Mouse (Mus musculus): Measurements from ENCODE around the gene 2610528J11Rik. TPM values are rescaled to one million over a fixed set of nuclear protein-coding genes. Genes with fewer than 3 reads are reported as not detected.

Gene 2610528J11Rik
- total and polyA plus RNA-seq, 3 experiments, result 0.37 TPM; not detected in 2

- H3K9ac ChIP-seq (ENCODE audit: low read depth, low read length), result no peak overlapping the region
- TF ChIP-seq EP300 (IDR thresholded peaks at IDR 0.05; ENCODE audit: insufficient read depth, low read depth, low read length) (no peak), POLR2A (IDR thresholded peaks at IDR 0.05; ENCODE audit: insufficient read depth, low read depth, low read length) (no peak), CTCF (IDR thresholded peaks at IDR 0.05) (no peak)
- DNase-seq, result no peak
- intact Hi-C loops (cut with DNase I), result no loop called here
- H3K4me1 ChIP-seq (ENCODE audit: control insufficient read depth, insufficient read depth, low read length), result no peaks in the 10 kb centered on the region
- no peak overlapping the region for H3K27ac ChIP-seq
- 64% methylated on average over 3 of the region's 4 CpGs for WGBS
- no peaks in the 10 kb centered on the region for H3K27me3 ChIP-seq (ENCODE audit: control insufficient read depth, insufficient read depth, low read length)
- no peaks in the 10 kb centered on the region for H3K36me3 ChIP-seq (ENCODE audit: control insufficient read depth, insufficient read depth, low read length)
- H3K4me3 ChIP-seq, result no peak overlapping the region
- no peaks in the 10 kb centered on the region for H3K79me2 ChIP-seq (replicated peaks; ENCODE audit: control insufficient read depth, insufficient read depth, low read length)
These were observed 6.4 kb downstream of the 2610528J11Rik start for GRCm38 (mm10) chr4:118533156-118533555.

GRCm38 (mm10) chr4:118533605-118534004 lies 6.8 kb downstream of the 2610528J11Rik start:
- no peak for DNase-seq
- no peaks in the 10 kb centered on the region for H3K4me1 ChIP-seq (ENCODE audit: control insufficient read depth, insufficient read depth, low read length)
- no peak overlapping the region for H3K4me3 ChIP-seq
- no peak for TF ChIP-seq CTCF (IDR thresholded peaks at IDR 0.05)
- TF ChIP-seq EP300 (IDR thresholded peaks at IDR 0.05; ENCODE audit: insufficient read depth, low read depth, low read length), result no peak
- no peak for TF ChIP-seq POLR2A (IDR thresholded peaks at IDR 0.05; ENCODE audit: insufficient read depth, low read depth, low read length)
- no peak overlapping the region for H3K9ac ChIP-seq (ENCODE audit: low read depth, low read length)
- H3K27me3 ChIP-seq (ENCODE audit: control insufficient read depth, insufficient read depth, low read length), result no peaks in the 10 kb centered on the region
- no peaks in the 10 kb centered on the region for H3K36me3 ChIP-seq (ENCODE audit: control insufficient read depth, insufficient read depth, low read length)
- WGBS, result 78% methylated on average over 7 of the region's 7 CpGs
- H3K27ac ChIP-seq, result no peak overlapping the region
- intact Hi-C loops (cut with DNase I), result no loop called here
- no peaks in the 10 kb centered on the region for H3K79me2 ChIP-seq (replicated peaks; ENCODE audit: control insufficient read depth, insufficient read depth, low read length)

- intact Hi-C loops (cut with DNase I), result no loop called here
- H3K9ac ChIP-seq (ENCODE audit: low read depth, low read length), result no peak overlapping the region
- no peak for DNase-seq
- H3K4me1 ChIP-seq (ENCODE audit: control insufficient read depth, insufficient read depth, low read length), result no peaks in the 10 kb centered on the region
- TF ChIP-seq EP300 (IDR thresholded peaks at IDR 0.05; ENCODE audit: insufficient read depth, low read depth, low read length) (no peak), CTCF (IDR thresholded peaks at IDR 0.05) (no peak), POLR2A (IDR thresholded peaks at IDR 0.05; ENCODE audit: insufficient read depth, low read depth, low read length) (no peak)
- no peaks in the 10 kb centered on the region for H3K36me3 ChIP-seq (ENCODE audit: control insufficient read depth, insufficient read depth, low read length)
- WGBS, result 82% methylated on average over 6 of the region's 6 CpGs
- H3K27ac ChIP-seq, result no peak overlapping the region
- H3K4me3 ChIP-seq, result no peak overlapping the region
- H3K79me2 ChIP-seq (replicated peaks; ENCODE audit: control insufficient read depth, insufficient read depth, low read length), result no peaks in the 10 kb centered on the region
- no peaks in the 10 kb centered on the region for H3K27me3 ChIP-seq (ENCODE audit: control insufficient read depth, insufficient read depth, low read length)
These were observed 8.8 kb downstream of the 2610528J11Rik start for GRCm38 (mm10) chr4:118535610-118536009.

- no peak overlapping the region for H3K27ac ChIP-seq
- H3K9ac ChIP-seq (ENCODE audit: low read depth, low read length), result no peak overlapping the region
- intact Hi-C loops (cut with DNase I), result no loop called here
- H3K27me3 ChIP-seq (ENCODE audit: control insufficient read depth, insufficient read depth, low read length), result no peaks in the 10 kb centered on the region; the same call in 1 of the 2 replicates
- no peak for TF ChIP-seq POLR2A (IDR thresholded peaks at IDR 0.05; ENCODE audit: insufficient read depth, low read depth, low read length)
- no peak for TF ChIP-seq CTCF (IDR thresholded peaks at IDR 0.05)
- TF ChIP-seq EP300 (IDR thresholded peaks at IDR 0.05; ENCODE audit: insufficient read depth, low read depth, low read length), result no peak
- 34% methylated on average over 6 of the region's 6 CpGs for WGBS
- no peaks in the 10 kb centered on the region for H3K79me2 ChIP-seq (replicated peaks; ENCODE audit: control insufficient read depth, insufficient read depth, low read length)
- DNase-seq, result no peak
- no peaks in the 10 kb centered on the region for H3K4me1 ChIP-seq (ENCODE audit: control insufficient read depth, insufficient read depth, low read length)
- no peak overlapping the region for H3K4me3 ChIP-seq
- no peaks in the 10 kb centered on the region for H3K36me3 ChIP-seq (ENCODE audit: control insufficient read depth, insufficient read depth, low read length)
These were observed 11.0 kb downstream of the 2610528J11Rik start for GRCm38 (mm10) chr4:118537801-118538200.

- Histone ChIP-seq H3K27ac (no peak overlapping the region), H3K9ac (ENCODE audit: low read depth, low read length) (no peak overlapping the region), H3K36me3 (ENCODE audit: control insufficient read depth, insufficient read depth, low read length) (no peaks in the 10 kb centered on the region), H3K79me2 (replicated peaks; ENCODE audit: control insufficient read depth, insufficient read depth, low read length) (no peaks in the 10 kb centered on the region), H3K4me1 (ENCODE audit: control insufficient read depth, insufficient read depth, low read length) (no peaks in the 10 kb centered on the region), H3K4me3 (no peak overlapping the region), H3K27me3 (ENCODE audit: control insufficient read depth, insufficient read depth, low read length) (no peaks in the 10 kb centered on the region; the same call in 1 of the 2 replicates)
- WGBS, result 49% methylated on average over 10 of the region's 10 CpGs
- intact Hi-C loops (cut with DNase I), result no loop called here
- no peak for DNase-seq
- TF ChIP-seq POLR2A (IDR thresholded peaks at IDR 0.05; ENCODE audit: insufficient read depth, low read depth, low read length) (no peak), EP300 (IDR thresholded peaks at IDR 0.05; ENCODE audit: insufficient read depth, low read depth, low read length) (no peak), CTCF (IDR thresholded peaks at IDR 0.05) (no peak)
These were observed 13.1 kb downstream of the 2610528J11Rik start for GRCm38 (mm10) chr4:118539904-118540303.

- WGBS, result 49% methylated on average over 9 of the region's 9 CpGs
- intact Hi-C loops (cut with DNase I), result no loop called here
- Histone ChIP-seq H3K36me3 (ENCODE audit: control insufficient read depth, insufficient read depth, low read length) (no peaks in the 10 kb centered on the region), H3K4me3 (no peak overlapping the region), H3K9ac (ENCODE audit: low read depth, low read length) (no peak overlapping the region), H3K27me3 (ENCODE audit: control insufficient read depth, insufficient read depth, low read length) (no peaks in the 10 kb centered on the region; the same call in 1 of the 2 replicates), H3K27ac (no peak overlapping the region), H3K79me2 (replicated peaks; ENCODE audit: control insufficient read depth, insufficient read depth, low read length) (no peaks in the 10 kb centered on the region), H3K4me1 (ENCODE audit: control insufficient read depth, insufficient read depth, low read length) (no peaks in the 10 kb centered on the region)
- DNase-seq, result no peak
- TF ChIP-seq POLR2A (IDR thresholded peaks at IDR 0.05; ENCODE audit: insufficient read depth, low read depth, low read length) (no peak), CTCF (IDR thresholded peaks at IDR 0.05) (no peak)
These were observed 15.8 kb downstream of the 2610528J11Rik start for GRCm38 (mm10) chr4:118542510-118543157.
